Mouse (Mus musculus): Measurements from ENCODE around the gene Ddx10. TPM values are rescaled to one million over a fixed set of nuclear protein-coding genes. Genes with fewer than 3 reads are reported as not detected.
A peak's percentile ranks its signal among the peaks of the same experiment; 100 is the strongest.
"Not testable (repeated sequence)": the region's sequence is repeated elsewhere in the genome, so short reads cannot be mapped to it uniquely, and the experiment has no call there.

The Ddx10 gene
- polyA plus RNA-seq, 1 experiment from 2014 or later: 22.8 TPM

DNA sequence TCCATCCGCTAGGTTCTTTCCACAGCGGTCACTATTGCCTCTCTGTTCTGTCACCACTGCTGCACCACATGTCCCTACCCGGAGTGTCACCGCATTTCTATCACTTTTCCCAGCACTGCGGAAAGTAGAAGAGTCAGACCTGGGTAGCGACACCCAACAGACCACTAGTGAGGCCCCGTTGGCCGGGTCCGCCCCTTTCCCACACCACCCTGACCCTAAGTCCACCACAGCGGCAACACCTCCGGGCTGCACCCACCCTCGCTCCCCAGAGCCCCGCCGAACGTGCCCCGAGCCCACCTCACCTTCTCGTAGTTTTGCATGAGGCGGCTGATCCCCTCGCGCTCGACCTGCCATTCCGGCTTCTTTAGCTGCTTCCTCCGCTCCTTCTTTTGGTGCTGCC, 337 bp downstream of the Ddx10 start:
- Histone ChIP-seq H3K27ac (ENCODE audit: low read depth, low read length) (no peak overlapping the region), H3K27me3 (replicated peaks; ENCODE audit: control insufficient read depth, insufficient read depth, low read length) (no peaks in the 10 kb centered on the region), H3K36me3 (ENCODE audit: control insufficient read depth, insufficient read depth, low read length) (no peaks in the 10 kb centered on the region), H3K4me2 (ENCODE audit: low read length) (peak overlapping the region; percentile 96), H3K9ac (ENCODE audit: low read length) (peak overlapping the region; percentile 77), H3K4me1 (ENCODE audit: control insufficient read depth, insufficient read depth, low read length) (peaks cover 9% of the 10 kb centered on the region), H3K9me3 (replicated peaks; ENCODE audit: control insufficient read depth, low read length) (no peaks in the 10 kb centered on the region), H3K4me3 (ENCODE audit: low read depth, low read length) (peak overlapping the region; percentile 80)
- 2% methylated on average over 23 of the region's 23 CpGs for WGBS
- ATAC-seq (no peak; the same call in 1 of the 2 replicates), DNase-seq (ENCODE audit: low spot score) (no peak)

DNA sequence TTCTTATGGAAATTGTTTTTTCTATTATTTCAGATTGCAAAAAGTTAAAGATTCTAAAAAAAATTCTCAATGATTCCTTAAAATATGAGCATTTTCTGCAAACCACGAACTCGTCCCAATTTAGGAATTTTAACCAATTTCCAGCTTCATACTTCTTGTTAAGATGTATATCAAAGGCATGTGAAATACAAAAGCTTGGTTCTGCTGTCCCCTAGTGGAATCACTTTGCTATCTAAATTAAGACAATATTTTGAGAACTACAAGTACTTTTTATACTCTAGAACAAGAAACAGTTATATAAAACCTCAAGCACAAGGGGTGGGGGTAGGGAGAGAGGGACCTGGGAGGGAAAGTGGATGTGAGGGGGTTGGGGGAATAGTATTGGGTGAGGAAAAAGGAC, 29.7 kb downstream of the Ddx10 start:
- no peak overlapping the region for H3K4me2 ChIP-seq (ENCODE audit: low read length)
- H3K27me3 ChIP-seq (replicated peaks; ENCODE audit: control insufficient read depth, insufficient read depth, low read length): no peaks in the 10 kb centered on the region
- H3K27ac ChIP-seq (ENCODE audit: low read depth, low read length): no peak overlapping the region
- H3K36me3 ChIP-seq (ENCODE audit: control insufficient read depth, insufficient read depth, low read length): peaks cover 11% of the 10 kb centered on the region
- WGBS: 82% methylated on average over 2 of the region's 2 CpGs
- ATAC-seq (no peak), DNase-seq (ENCODE audit: low spot score) (peak; percentile 73)
- H3K9me3 ChIP-seq (replicated peaks; ENCODE audit: control insufficient read depth, low read length): no peaks in the 10 kb centered on the region
- H3K9ac ChIP-seq (ENCODE audit: low read length): no peak overlapping the region
- H3K4me3 ChIP-seq (ENCODE audit: low read depth, low read length): no peak overlapping the region
- H3K4me1 ChIP-seq (ENCODE audit: control insufficient read depth, insufficient read depth, low read length): no peaks in the 10 kb centered on the region

DNA sequence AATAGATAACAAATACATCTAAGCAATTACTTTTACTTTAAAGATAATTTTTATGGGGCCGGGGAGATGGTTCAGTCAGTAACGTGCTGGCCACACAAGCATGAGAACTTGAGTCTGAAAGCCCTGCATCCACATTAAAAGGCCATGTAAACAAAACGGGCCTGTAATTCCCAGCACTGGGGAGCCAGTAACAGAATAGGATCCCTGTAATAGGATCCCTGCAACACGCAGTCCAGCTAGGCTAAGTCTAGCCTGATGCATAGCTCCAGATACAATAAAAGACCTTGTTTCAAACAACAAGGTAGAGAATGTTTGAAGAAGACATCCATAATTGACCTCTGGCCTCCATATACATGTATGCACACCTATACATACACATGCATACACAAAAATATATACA, 39.6 kb downstream of the Ddx10 start:
- no peaks in the 10 kb centered on the region for H3K4me1 ChIP-seq (ENCODE audit: control insufficient read depth, insufficient read depth, low read length)
- no peak overlapping the region for H3K4me3 ChIP-seq (ENCODE audit: low read depth, low read length)
- ATAC-seq (no peak), DNase-seq (ENCODE audit: low spot score) (no peak)
- no peak overlapping the region for H3K9ac ChIP-seq (ENCODE audit: low read length)
- H3K4me2 ChIP-seq (ENCODE audit: low read length): no peak overlapping the region
- 62% methylated on average over 4 of the region's 4 CpGs for WGBS
- no peaks in the 10 kb centered on the region for H3K27me3 ChIP-seq (replicated peaks; ENCODE audit: control insufficient read depth, insufficient read depth, low read length)
- H3K36me3 ChIP-seq (ENCODE audit: control insufficient read depth, insufficient read depth, low read length): peaks cover 4% of the 10 kb centered on the region
- H3K27ac ChIP-seq (ENCODE audit: low read depth, low read length): no peak overlapping the region
- no peaks in the 10 kb centered on the region for H3K9me3 ChIP-seq (replicated peaks; ENCODE audit: control insufficient read depth, low read length)

DNA sequence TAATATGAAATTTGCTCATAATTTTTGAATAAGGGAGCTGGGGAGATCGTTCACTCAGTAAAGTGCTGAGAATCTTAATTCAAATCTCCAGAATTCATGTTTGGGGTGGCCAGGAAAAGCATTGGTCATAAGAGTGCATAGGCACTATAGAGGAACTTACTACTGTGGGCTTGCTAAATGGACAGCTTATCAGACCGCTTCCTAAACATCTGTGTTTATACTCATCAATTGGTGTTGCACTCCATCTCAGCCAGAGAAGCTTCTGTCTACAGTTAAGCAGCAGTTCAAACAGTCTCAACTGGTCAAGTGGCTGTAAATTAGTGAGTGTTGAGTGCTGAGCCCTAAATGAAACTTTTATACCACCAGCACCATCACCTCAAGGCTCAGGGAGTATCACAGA, 73.3 kb downstream of the Ddx10 start:
- no peak overlapping the region for H3K4me3 ChIP-seq (ENCODE audit: low read depth, low read length)
- ATAC-seq: no peak
- no peak for DNase-seq (ENCODE audit: low spot score)
- no peaks in the 10 kb centered on the region for H3K4me1 ChIP-seq (ENCODE audit: control insufficient read depth, insufficient read depth, low read length)
- no peak overlapping the region for H3K9ac ChIP-seq (ENCODE audit: low read length)
- H3K4me2 ChIP-seq (ENCODE audit: low read length): no peak overlapping the region
- 95% methylated on average over 2 of the region's 2 CpGs for WGBS
- H3K36me3 ChIP-seq (ENCODE audit: control insufficient read depth, insufficient read depth, low read length): no peaks in the 10 kb centered on the region
- no peak overlapping the region for H3K27ac ChIP-seq (ENCODE audit: low read depth, low read length)
- no peaks in the 10 kb centered on the region for H3K9me3 ChIP-seq (replicated peaks; ENCODE audit: control insufficient read depth, low read length)
- no peaks in the 10 kb centered on the region for H3K27me3 ChIP-seq (replicated peaks; ENCODE audit: control insufficient read depth, insufficient read depth, low read length)

DNA sequence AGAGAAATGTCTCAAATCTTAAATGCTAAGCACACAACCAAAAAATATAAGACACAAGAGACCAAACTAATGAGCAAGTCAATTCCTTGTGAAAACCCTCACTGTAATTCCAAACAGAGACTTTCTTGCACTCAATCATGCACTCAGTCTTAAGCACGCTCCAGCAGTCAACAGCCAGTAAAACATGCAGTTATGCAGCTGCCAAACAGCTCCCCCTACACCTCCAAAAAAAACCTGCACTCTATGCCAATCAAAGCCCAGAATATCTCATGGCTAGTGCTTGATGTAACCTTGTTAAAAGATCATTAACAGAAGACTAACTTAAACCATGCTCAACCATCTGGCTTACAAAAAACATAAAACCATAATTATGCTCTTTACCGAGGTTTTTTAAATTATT, 74.6 kb downstream of the Ddx10 start:
- Histone ChIP-seq H3K27me3 (replicated peaks; ENCODE audit: control insufficient read depth, insufficient read depth, low read length) (no peaks in the 10 kb centered on the region), H3K4me3 (ENCODE audit: low read depth, low read length) (no peak overlapping the region), H3K4me2 (ENCODE audit: low read length) (no peak overlapping the region), H3K9me3 (replicated peaks; ENCODE audit: control insufficient read depth, low read length) (no peaks in the 10 kb centered on the region), H3K27ac (ENCODE audit: low read depth, low read length) (no peak overlapping the region), H3K4me1 (ENCODE audit: control insufficient read depth, insufficient read depth, low read length) (no peaks in the 10 kb centered on the region), H3K9ac (ENCODE audit: low read length) (no peak overlapping the region), H3K36me3 (ENCODE audit: control insufficient read depth, insufficient read depth, low read length) (no peaks in the 10 kb centered on the region)
- DNase-seq (ENCODE audit: low spot score) (peak; percentile 38), ATAC-seq (no peak)
- WGBS: 58% methylated on average over 2 of the region's 2 CpGs

DNA sequence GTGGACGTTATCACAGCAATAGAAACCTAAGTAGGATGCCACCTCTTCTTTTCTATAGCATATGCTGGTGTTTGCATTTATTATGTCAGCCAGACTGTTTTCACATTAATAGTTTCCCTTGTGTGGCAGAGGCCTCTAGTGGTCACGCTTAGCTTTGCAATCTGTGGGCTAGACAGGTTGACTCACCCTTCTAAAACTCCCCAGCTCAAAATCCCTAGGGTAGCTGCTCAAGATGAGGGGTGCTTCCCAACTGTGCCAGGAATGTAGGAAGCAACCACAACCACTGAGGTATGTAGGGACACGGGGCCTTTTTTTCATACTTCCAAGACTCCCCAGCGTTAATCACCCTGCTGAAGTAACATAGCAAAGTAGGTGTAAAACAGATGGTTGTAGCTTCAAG, 103.6 kb downstream of the Ddx10 start:
- no peak overlapping the region for H3K27ac ChIP-seq (ENCODE audit: low read depth, low read length)
- DNase-seq (ENCODE audit: low spot score): peak; percentile 75
- WGBS: 28% methylated on average over 4 of the region's 4 CpGs
- no peaks in the 10 kb centered on the region for H3K9me3 ChIP-seq (replicated peaks; ENCODE audit: control insufficient read depth, low read length)
- H3K27me3 ChIP-seq (replicated peaks; ENCODE audit: control insufficient read depth, insufficient read depth, low read length): no peaks in the 10 kb centered on the region
- no peaks in the 10 kb centered on the region for H3K4me1 ChIP-seq (ENCODE audit: control insufficient read depth, insufficient read depth, low read length)
- peak; percentile 70; the same call in 1 of the 2 replicates for ATAC-seq
- H3K36me3 ChIP-seq (ENCODE audit: control insufficient read depth, insufficient read depth, low read length): no peaks in the 10 kb centered on the region
- H3K4me3 ChIP-seq (ENCODE audit: low read depth, low read length): no peak overlapping the region
- no peak overlapping the region for H3K4me2 ChIP-seq (ENCODE audit: low read length)
- H3K9ac ChIP-seq (ENCODE audit: low read length): no peak overlapping the region

DNA sequence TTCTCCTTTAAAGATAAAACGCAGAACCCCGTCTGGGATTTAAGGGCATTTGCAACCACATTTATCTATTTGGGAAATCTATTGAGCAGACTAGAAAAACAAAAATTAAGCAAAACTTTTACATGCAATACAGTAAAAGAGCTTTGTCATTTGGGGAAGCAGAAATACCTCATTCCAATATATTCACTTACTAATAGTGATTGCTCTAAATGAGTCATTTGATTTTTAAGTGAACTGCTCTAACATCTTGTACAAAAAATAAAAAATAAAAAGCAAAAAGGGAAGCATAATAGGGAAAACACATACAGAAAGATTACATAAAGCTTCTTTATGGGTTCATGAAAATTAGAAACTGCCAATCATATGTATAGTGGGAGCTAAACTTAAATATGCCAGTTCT, 104.3 kb downstream of the Ddx10 start:
- ATAC-seq: no peak

DNA sequence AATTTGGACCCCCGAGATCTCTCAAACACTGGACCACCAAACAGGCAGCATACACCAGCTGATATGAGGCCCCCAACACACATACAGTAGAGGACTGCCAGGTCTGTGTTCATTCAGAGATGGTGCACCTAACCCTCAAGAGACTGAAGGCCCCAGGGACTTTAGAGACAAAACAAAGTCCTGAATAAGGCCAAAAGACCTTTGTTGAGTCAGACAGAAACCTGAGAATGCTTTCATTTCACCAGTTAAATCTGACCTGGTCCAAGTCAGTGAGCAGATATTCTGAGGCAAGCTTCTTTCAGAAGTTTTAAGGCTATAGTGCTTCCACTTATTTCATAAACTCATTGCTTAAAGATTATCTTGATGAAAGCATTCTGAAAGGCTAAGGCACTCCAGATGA, 105.4 kb downstream of the Ddx10 start:
- H3K4me3 ChIP-seq (ENCODE audit: low read depth, low read length); DNase-seq (ENCODE audit: low spot score); H3K4me1 ChIP-seq (ENCODE audit: control insufficient read depth, insufficient read depth, low read length); H3K27me3 ChIP-seq (replicated peaks; ENCODE audit: control insufficient read depth, insufficient read depth, low read length); ATAC-seq; H3K4me2 ChIP-seq (ENCODE audit: low read length); H3K27ac ChIP-seq (ENCODE audit: low read depth, low read length); H3K9ac ChIP-seq (ENCODE audit: low read length); H3K36me3 ChIP-seq (ENCODE audit: control insufficient read depth, insufficient read depth, low read length); H3K9me3 ChIP-seq (replicated peaks; ENCODE audit: control insufficient read depth, low read length): not testable (repeated sequence)
- 84% methylated on average over 1 of the region's 1 CpGs for WGBS

More for the DNA sequence above, 104.3 kb downstream of the Ddx10 start:
- no peak for DNase-seq (ENCODE audit: low spot score)
- Histone ChIP-seq H3K27ac (ENCODE audit: low read depth, low read length) (no peak overlapping the region), H3K9ac (ENCODE audit: low read length) (no peak overlapping the region), H3K4me1 (ENCODE audit: control insufficient read depth, insufficient read depth, low read length) (no peaks in the 10 kb centered on the region), H3K9me3 (replicated peaks; ENCODE audit: control insufficient read depth, low read length) (no peaks in the 10 kb centered on the region), H3K4me2 (ENCODE audit: low read length) (no peak overlapping the region), H3K36me3 (ENCODE audit: control insufficient read depth, insufficient read depth, low read length) (no peaks in the 10 kb centered on the region), H3K4me3 (ENCODE audit: low read depth, low read length) (no peak overlapping the region), H3K27me3 (replicated peaks; ENCODE audit: control insufficient read depth, insufficient read depth, low read length) (no peaks in the 10 kb centered on the region)
- 90% methylated on average over 2 of the region's 2 CpGs for WGBS

DNA sequence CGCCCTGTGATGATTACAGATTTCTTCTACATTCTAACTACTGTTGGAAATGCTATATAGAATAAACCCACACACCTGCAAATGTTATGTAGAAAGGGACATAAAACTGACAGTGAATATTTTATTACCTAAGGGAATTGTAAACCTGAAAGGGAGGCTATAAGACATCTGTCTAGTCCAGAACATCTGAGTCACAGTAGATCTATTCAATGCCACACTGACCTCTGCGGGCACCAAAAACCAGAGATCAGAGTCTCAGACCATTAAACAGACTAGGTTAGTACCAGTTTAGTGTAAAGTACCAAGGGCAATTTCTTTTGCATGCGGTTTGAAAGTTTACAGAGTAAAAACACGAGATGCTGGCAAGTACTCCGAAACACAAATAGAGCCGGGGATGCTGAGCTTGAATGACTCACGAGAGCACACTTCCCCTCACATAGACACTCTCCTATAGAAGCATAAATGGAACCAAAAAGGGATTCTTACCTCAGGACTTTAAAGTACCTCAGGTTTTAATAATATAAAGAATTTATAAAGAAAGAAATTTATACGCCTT, 107.2 kb downstream of the Ddx10 start:
- 92% methylated on average over 8 of the region's 8 CpGs for WGBS

More for the DNA sequence above, 107.2 kb downstream of the Ddx10 start:
- ATAC-seq (no peak), DNase-seq (ENCODE audit: low spot score) (no peak)
- Histone ChIP-seq H3K27me3 (replicated peaks; ENCODE audit: control insufficient read depth, insufficient read depth, low read length) (no peaks in the 10 kb centered on the region), H3K9me3 (replicated peaks; ENCODE audit: control insufficient read depth, low read length) (no peaks in the 10 kb centered on the region), H3K4me3 (ENCODE audit: low read depth, low read length) (no peak overlapping the region), H3K9ac (ENCODE audit: low read length) (no peak overlapping the region), H3K4me1 (ENCODE audit: control insufficient read depth, insufficient read depth, low read length) (no peaks in the 10 kb centered on the region), H3K27ac (ENCODE audit: low read depth, low read length) (no peak overlapping the region), H3K36me3 (ENCODE audit: control insufficient read depth, insufficient read depth, low read length) (no peaks in the 10 kb centered on the region), H3K4me2 (ENCODE audit: low read length) (no peak overlapping the region)

All from forebrain, embryonic 14.5 days (tissue).